Mouse (Mus musculus) adrenal gland, adult 2 months (tissue): ENCODE measurements around the gene Srrm2. TPM values are rescaled to one million over a fixed set of nuclear protein-coding genes. Genes with fewer than 3 reads are reported as not detected.

ENCODE experiments used
- DNase-seq: peaks from one replicate; pipeline ENCODE4 v3.0.0; 2021
- polyA plus RNA-seq: library from polyadenylated mRNA; depleted of rRNA; stranded (reverse); fragments of >200 nt; gene quantifications from 2 replicates; pipeline ENCODE4 v1.2.3, GENCODE M21; 2012
- total RNA-seq, 2 experiments: library from RNA; stranded (reverse); gene quantifications; 2 replicates each; pipeline ENCODE4 v1.2.3; 2021

The Srrm2 gene
- total and polyA plus RNA-seq, 3 experiments = 322 to 1,277 (median 545) TPM

DNA sequence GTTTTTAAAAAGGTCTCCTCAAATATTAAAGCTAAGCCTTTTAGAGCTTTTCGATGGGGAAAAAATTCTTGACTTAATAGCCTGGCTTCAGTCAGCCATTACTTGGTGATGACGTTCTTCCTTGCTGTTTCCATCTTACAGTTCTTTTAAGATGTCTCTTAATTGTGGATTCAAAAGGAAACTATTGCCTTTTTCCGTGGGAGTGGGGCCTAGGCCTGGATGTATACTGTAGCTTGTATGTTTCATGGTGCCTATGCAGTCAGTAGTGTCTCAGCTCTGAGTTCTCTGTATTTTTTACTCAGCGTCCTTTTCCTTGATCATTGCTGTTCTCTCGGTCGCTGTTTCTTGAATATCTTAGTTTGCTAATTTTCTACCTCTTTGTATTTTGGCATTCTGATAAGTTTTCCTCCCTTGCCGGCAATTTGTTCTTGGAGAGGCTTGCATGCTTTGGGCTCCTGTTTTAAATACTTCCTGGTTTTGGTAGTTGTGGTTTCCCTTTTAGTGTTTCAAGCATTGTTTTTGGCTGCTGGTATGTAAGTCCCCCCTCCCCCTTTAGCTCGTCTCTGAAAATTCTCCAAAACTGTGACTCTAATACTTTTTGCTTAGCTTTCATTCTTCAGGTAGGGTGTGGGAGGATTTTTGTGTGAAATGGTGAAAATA, 14.2 kb downstream of the Srrm2 start:
- DNase-seq = no peak

- DNase-seq = peak; percentile 66
These were observed 16.5 kb downstream of the Srrm2 start for GRCm38 (mm10) chr17:23806867-23807266.

- no peak for DNase-seq
These were observed 17.6 kb downstream of the Srrm2 start for GRCm38 (mm10) chr17:23807918-23808317.

GRCm38 (mm10) chr17:23815641-23816040, 25.3 kb downstream of the Srrm2 start:
- DNase-seq = no peak

GRCm38 (mm10) chr17:23818579-23818978, 28.2 kb downstream of the Srrm2 start:
- DNase-seq = no peak

DNA sequence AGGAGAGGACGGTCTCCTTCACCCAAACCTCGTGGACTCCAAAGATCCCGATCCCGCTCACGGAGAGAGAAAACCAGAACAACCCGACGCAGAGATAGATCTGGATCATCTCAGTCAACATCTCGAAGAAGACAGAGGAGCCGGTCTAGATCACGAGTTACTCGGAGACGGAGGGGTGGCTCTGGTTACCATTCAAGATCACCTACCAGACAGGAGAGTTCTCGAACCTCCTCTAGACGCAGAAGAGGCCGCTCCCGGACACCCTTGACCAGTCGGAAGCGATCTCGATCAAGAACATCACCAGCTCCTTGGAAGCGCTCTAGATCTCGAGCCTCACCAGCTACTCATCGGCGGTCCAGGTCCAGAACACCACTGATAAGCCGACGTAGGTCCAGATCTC, 28.9 kb downstream of the Srrm2 start:
- DNase-seq = no peak

DNA sequence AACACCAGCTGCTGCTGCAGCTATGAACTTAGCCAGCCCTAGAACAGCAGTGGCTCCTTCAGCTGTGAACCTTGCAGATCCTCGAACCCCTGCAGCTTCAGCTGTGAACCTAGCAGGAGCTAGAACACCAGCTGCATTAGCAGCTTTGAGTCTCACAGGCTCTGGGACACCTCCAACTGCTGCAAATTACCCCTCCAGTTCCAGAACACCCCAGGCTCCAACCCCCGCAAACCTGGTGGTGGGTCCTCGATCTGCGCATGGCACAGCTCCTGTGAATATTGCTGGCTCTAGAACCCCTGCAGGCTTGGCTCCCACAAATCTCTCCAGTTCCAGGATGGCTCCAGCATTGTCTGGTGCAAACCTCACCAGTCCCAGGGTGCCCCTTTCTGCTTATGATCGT, 30.4 kb downstream of the Srrm2 start:
- no peak for DNase-seq

- no peak for DNase-seq
These were observed 31.8 kb downstream of the Srrm2 start for GRCm38 (mm10) chr17:23822094-23822493.

- DNase-seq = no peak
These were observed 32.7 kb downstream of the Srrm2 start for GRCm38 (mm10) chr17:23823018-23823417.

- DNase-seq = no peak
These were observed 33.3 kb downstream of the Srrm2 start for GRCm38 (mm10) chr17:23823614-23824013.

- no peak for DNase-seq
These were observed 35.3 kb downstream of the Srrm2 start for GRCm38 (mm10) chr17:23825591-23825990.

DNA sequence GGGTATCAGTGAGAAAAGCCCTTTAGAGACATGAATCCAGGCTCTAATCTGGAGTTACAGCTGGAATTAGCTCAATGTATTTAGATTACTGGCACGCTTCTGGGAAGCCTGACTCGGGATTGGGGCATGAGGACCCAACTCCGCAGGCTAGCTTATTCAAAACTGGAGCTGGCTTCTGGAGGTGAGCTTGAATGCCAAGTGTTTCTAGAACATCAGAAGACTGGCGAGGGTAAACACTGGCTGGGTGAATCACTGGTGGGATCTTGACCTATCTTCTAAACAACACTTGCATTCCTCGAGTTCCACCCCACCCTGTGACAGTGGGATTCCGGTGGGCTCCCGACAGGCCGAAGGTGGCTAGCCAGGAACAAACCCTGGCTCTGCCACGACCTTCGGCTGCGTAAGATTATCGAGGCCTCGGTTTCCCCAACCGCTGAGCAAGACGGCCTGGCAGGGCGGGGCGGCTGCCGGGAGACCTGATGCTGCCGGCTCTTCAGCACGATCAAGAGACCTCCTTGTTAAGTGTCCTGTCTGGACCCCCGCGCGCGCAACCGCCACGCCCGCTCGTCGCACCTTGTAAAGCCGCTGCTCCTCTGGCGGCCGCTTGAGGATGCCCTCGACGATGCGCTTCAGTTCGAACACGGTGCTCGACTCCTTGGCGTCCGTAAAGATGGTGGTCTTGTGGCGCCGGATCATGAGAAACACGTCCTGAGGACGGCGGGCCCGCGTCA, 38.1 kb downstream of the Srrm2 start:
- no peak for DNase-seq

DNA sequence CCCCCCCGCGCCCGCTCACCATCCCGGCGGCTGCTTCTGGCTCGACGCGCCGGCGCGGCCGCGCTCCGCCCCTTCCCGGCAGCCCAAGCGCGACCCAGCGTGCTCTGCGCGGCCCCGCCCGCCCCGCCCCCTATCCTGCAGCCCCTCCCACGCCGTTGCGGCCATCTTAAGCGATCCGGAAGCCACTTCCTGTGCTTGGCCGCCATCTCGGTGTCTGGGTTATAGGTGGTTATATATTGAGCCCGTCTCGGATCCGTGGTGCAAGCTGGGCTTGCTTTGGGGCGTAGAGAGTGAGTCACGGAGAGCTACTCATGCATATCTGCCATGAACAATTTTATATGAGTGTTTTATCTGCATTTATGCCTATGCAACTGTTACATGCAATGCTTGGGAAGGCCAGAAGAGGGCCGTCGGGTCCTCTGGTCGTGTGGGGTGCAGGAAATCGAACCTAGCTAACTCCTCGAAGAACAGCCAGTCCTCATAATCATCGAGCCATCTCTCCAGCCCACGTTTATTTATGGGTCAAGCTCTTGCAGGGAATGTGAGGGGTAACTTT, 38.8 kb downstream of the Srrm2 start, which contains the start of gene Elob:
Elob (minus strand) TSS at position 73 of the 556 bp plus-strand sequence.
- DNase-seq = peak; percentile 91

- DNase-seq = no peak
These were observed 40.9 kb downstream of the Srrm2 start for GRCm38 (mm10) chr17:23831201-23831600.

DNA sequence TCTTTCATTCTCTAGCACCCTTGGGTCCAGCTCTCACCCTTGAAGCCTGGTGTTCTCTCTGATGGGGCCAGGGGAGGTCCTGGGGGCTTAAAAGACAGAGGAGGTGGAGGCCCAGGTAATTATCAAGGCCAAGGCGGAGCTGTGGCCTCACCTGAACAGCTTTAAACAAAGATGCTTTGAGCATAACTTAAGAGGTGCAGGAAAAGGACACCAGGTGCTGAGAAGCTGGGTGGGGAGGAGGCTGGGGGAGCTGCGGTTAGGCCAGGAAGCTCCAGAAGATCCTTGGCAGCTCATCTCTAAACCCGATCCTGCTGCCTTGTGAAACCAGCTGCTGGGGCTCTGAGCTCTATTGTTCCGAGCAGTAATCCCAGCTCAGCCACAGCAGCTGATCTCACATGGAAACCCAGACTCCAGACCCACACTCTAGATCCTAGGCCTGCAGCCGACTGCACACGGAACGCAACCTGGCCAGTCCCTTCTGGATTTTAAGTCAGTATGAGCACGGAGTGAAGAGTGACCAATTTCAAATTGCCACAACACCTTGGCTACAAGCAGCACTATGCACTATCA, 45.8 kb downstream of the Srrm2 start, which contains the start of gene Prss33:
Prss33 (minus strand) TSS at position 51 of the 570 bp plus-strand sequence.
- DNase-seq = no peak

GRCm38 (mm10) chr17:23841145-23841544, 50.8 kb downstream of the Srrm2 start:
- no peak for DNase-seq

- no peak for DNase-seq
These were observed 52.9 kb downstream of the Srrm2 start for GRCm38 (mm10) chr17:23843141-23843811.

GRCm38 (mm10) chr17:23843812-23844273, 53.5 kb downstream of the Srrm2 start, which contains the start of the genes Prss32 and Prss41:
TSS of gene Prss32 (plus strand) at chr17:23843855.
TSS of gene Prss41 (minus strand) at chr17:23844172.
- peak; percentile 65 for DNase-seq

- DNase-seq = no peak
These were observed 59.7 kb downstream of the Srrm2 start for GRCm38 (mm10) chr17:23850028-23850427.

DNA sequence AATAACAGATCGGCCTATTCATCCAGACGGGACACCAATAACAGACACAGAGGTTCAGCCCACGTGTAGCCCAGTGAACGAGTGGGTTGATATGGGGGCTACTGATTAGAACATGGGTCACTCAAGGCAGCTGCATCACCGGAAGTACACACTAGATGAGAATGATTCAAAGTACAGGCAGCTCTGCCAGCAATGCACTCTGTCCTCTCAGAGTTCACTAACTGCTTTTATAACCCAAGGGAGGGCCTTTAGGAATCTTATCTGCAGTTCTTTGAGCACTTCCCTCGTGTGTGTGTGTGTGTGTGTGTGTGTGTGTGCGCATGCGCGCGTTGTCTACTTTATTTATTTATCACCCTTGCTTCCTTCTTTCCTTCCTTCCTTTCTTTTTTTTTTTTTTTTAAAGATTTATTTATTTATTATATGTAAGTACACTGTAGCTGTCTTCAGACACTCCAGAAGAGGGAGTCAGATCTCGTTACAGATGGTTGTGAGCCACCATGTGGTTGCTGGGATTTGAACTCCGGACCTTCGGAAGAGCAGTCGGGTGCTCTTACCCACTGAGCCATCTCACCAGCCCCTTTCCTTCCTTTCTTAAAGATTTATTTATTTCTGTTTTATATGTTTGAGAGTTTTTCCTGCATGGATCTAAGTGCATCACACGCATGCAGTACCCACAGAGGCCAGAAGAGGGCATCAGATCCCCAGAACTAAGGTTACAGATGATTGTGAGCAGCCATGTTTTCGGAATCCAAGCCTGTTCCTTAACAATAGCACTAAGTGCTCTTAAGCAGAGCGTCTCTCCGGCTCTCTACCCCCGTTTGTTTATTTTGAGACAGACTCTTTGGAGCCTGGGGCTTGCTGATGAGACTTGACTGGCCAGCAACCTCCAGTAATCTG, 60.8 kb downstream of the Srrm2 start:
- peak; percentile 44 for DNase-seq

GRCm38 (mm10) chr17:23853292-23853691, 63.0 kb downstream of the Srrm2 start:
- peak; percentile 61 for DNase-seq
